In the genomic region with DNA sequence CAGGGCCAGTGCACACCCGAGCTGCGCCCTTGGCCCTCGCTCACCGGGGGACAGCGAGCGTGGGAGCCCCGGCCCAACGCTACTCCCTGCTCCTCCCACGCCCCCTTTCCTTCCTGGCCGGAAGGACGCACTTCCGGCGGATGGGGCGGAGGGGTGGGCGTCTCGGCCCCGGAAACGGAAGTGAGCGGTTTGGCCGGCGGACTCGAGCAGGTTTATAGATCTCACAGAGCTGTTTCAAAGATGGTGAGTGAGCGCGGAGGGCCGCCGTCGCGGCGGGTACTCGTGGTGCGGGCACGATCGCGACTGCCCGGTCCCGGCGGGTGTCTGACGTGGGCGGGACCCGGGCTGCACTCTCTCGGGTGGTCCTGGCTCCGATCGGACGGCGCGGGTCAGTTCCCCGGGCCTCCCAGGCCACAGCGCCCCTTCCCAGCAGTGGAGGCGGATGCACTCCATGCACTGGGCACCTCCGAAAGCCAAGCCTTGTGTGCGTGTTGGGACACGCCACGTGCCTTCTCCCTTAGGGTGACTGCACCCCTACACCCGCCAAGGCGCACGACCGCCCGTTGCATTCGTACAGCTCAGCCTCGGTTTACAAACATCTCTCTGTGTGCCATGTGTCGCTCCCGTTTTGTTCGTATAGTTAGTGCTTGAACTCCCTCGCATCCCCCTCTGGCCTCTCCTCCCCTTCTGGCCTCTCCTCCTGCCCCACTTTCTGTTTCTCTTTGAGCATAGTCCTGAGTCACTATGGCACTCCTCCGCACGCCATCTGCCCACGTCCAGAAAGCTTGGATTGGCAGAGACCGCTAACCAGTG, we compare ENCODE assay signal across 8 mouse cellular contexts. TPM values are rescaled to one million over a fixed set of nuclear protein-coding genes. Genes with fewer than 3 reads are reported as not detected.
DNase-seq lines count a peak whose midpoint lies in the region; ATAC-seq and TF ChIP-seq lines count a peak whose summit lies in the region.

A gene (plus strand): TSS at position 13 of the 813 bp plus-strand sequence.

- peak within 1 kb of the TSS; percentile 87 for H3ac ChIP-seq in C2C12 (ENCODE audit: control insufficient read depth, insufficient read length, low read depth)

- peak within 1 kb of the TSS; percentile 96 for H3K4me3 ChIP-seq in C2C12 (ENCODE audit: insufficient read depth, poor library complexity, severe bottlenecking)
- peak within 1 kb of the TSS; percentile 90 for H3K4me3 ChIP-seq in erythroblast, embryonic 14.5 days (replicated peaks)
- H3K4me3 ChIP-seq in heart, embryonic 12.5 days, result peak within 1 kb of the TSS; percentile 82
- H3K4me3 ChIP-seq in kidney, postnatal 0 days (replicated peaks; ENCODE audit: low read depth, low read length), result peak within 1 kb of the TSS; percentile 80
- peak within 1 kb of the TSS; percentile 80 for H3K4me3 ChIP-seq in liver, embryonic 11.5 days (ENCODE audit: low read depth, low read length)
- H3K4me3 ChIP-seq in stomach, embryonic 14.5 days (ENCODE audit: low read depth, low read length), result peak within 1 kb of the TSS; percentile 84

- peak within 1 kb of the TSS; percentile 88 for H3K9ac ChIP-seq in heart, embryonic 12.5 days
- peak within 1 kb of the TSS; percentile 80 for H3K9ac ChIP-seq in kidney, postnatal 0 days (ENCODE audit: low read depth, low read length)
- peak within 1 kb of the TSS; percentile 90 for H3K9ac ChIP-seq in liver, embryonic 11.5 days (ENCODE audit: low read depth, low read length)
- peak within 1 kb of the TSS; percentile 95 for H3K9ac ChIP-seq in stomach, embryonic 14.5 days (replicated peaks; ENCODE audit: low read depth, low read length)

- TF ChIP-seq CTCF in C2C12 (IDR thresholded peaks at IDR 0.05; ENCODE audit: control insufficient read depth, insufficient read depth, insufficient read length), result no peak
- TF ChIP-seq CTCF in brain, embryonic 14.5 days (IDR thresholded peaks at IDR 0.05; ENCODE audit: borderline replicate concordance, extremely low read depth, insufficient read depth, insufficient read length), result peak; percentile 2; the same call in 1 of the 2 replicates
- TF ChIP-seq CTCF in kidney, postnatal 0 days (IDR thresholded peaks at IDR 0.05; ENCODE audit: low read depth), result peak; percentile 8; the same call in 1 of the 2 replicates

- WGBS in heart, embryonic 12.5 days, result under 1% methylated on average over 68 of the region's 68 CpGs
- under 1% methylated on average over 66 of the region's 68 CpGs for WGBS in kidney, postnatal 0 days
- under 1% methylated on average over 68 of the region's 68 CpGs for WGBS in liver, embryonic 11.5 days
- under 1% methylated on average over 68 of the region's 68 CpGs for WGBS in stomach, embryonic 14.5 days

- ATAC-seq in heart, embryonic 12.5 days (ENCODE audit: insufficient number of reproducible peaks, low FRiP score), result peak; percentile 90
- peak; percentile 93 for ATAC-seq in kidney, postnatal 0 days (replicated peaks; ENCODE audit: low FRiP score, low read depth)
- peak; percentile 92 for ATAC-seq in liver, embryonic 11.5 days (replicated peaks; ENCODE audit: low FRiP score)
- peak; percentile 88 for ATAC-seq in stomach, embryonic 14.5 days (ENCODE audit: insufficient number of reproducible peaks, insufficient read depth, low FRiP score, low read depth)

- peaks cover 45% of the 10 kb centered on the region for H3K79me2 ChIP-seq in C2C12 (ENCODE audit: control insufficient read depth, insufficient read depth)

- peak; percentile 97 for DNase-seq in brain, embryonic 14.5 days (ENCODE audit: low read depth)
- DNase-seq in kidney, postnatal 0 days (ENCODE audit: low spot score), result peak; percentile 97
- DNase-seq in liver, embryonic 11.5 days (ENCODE audit: low spot score), result peak; percentile 94
- DNase-seq in naive thymus-derived CD4-positive, alpha-beta T cell, adult 2 months (ENCODE audit: low read depth), result peak; percentile 86

- H3K27ac ChIP-seq in heart, embryonic 12.5 days (ENCODE audit: poor library complexity, severe bottlenecking), result peak within 1 kb of the TSS; percentile 69
- peak within 1 kb of the TSS; percentile 89 for H3K27ac ChIP-seq in kidney, postnatal 0 days
- H3K27ac ChIP-seq in liver, embryonic 11.5 days (ENCODE audit: low read depth, low read length), result peak within 1 kb of the TSS; percentile 77
- H3K27ac ChIP-seq in stomach, embryonic 14.5 days (ENCODE audit: low read length), result peak within 1 kb of the TSS; percentile 72

- H3K4me1 ChIP-seq in erythroblast, embryonic 14.5 days (ENCODE audit: control insufficient read depth), result peaks cover 33% of the 10 kb centered on the region
- H3K4me1 ChIP-seq in heart, embryonic 12.5 days (replicated peaks), result peaks cover 13% of the 10 kb centered on the region
- peaks cover 6% of the 10 kb centered on the region; the same call in 1 of the 2 replicates for H3K4me1 ChIP-seq in kidney, postnatal 0 days (replicated peaks; ENCODE audit: insufficient read depth, low read length)
- H3K4me1 ChIP-seq in liver, embryonic 11.5 days (replicated peaks; ENCODE audit: control insufficient read depth, insufficient read depth, low read length), result peaks cover 7% of the 10 kb centered on the region; the same call in 1 of the 2 replicates
- H3K4me1 ChIP-seq in stomach, embryonic 14.5 days (ENCODE audit: control insufficient read depth, insufficient read depth, low read length), result peaks cover 7% of the 10 kb centered on the region; the same call in 1 of the 2 replicates

- peak; percentile 93 for TF ChIP-seq POLR2A in brain, embryonic 14.5 days (IDR thresholded peaks at IDR 0.05; ENCODE audit: borderline replicate concordance, extremely low read depth, insufficient read depth, insufficient read length, poor library complexity, severe bottlenecking)

- H3K79me3 ChIP-seq in C2C12 (ENCODE audit: low read depth), result peaks cover 35% of the 10 kb centered on the region

- H3K9me3 ChIP-seq in erythroblast, embryonic 14.5 days (ENCODE audit: control insufficient read depth, low read length), result no peaks in the 10 kb centered on the region
- H3K9me3 ChIP-seq in heart, embryonic 12.5 days (replicated peaks), result no peaks in the 10 kb centered on the region
- no peaks in the 10 kb centered on the region for H3K9me3 ChIP-seq in kidney, postnatal 0 days (replicated peaks; ENCODE audit: low read length)
- no peaks in the 10 kb centered on the region for H3K9me3 ChIP-seq in liver, embryonic 11.5 days (ENCODE audit: control insufficient read depth, low read length)
- no peaks in the 10 kb centered on the region for H3K9me3 ChIP-seq in stomach, embryonic 14.5 days (ENCODE audit: control insufficient read depth, low read depth, low read length)

- H3K27me3 ChIP-seq in C2C12 (ENCODE audit: control insufficient read depth, insufficient read depth, insufficient read length), result no peaks in the 10 kb centered on the region
- H3K27me3 ChIP-seq in erythroblast, embryonic 14.5 days (ENCODE audit: control insufficient read depth), result no peaks in the 10 kb centered on the region
- no peaks in the 10 kb centered on the region for H3K27me3 ChIP-seq in heart, embryonic 12.5 days (replicated peaks)
- no peaks in the 10 kb centered on the region for H3K27me3 ChIP-seq in kidney, postnatal 0 days (ENCODE audit: insufficient read depth, low read length)
- H3K27me3 ChIP-seq in liver, embryonic 11.5 days (replicated peaks; ENCODE audit: control insufficient read depth, insufficient read depth, low read length), result no peaks in the 10 kb centered on the region
- no peaks in the 10 kb centered on the region for H3K27me3 ChIP-seq in stomach, embryonic 14.5 days (ENCODE audit: control insufficient read depth, insufficient read depth, low read length)

- H3K36me3 ChIP-seq in C2C12 (ENCODE audit: control insufficient read depth, insufficient read depth), result peaks cover 32% of the 10 kb centered on the region
- peaks cover 36% of the 10 kb centered on the region for H3K36me3 ChIP-seq in erythroblast, embryonic 14.5 days (ENCODE audit: control insufficient read depth)
- H3K36me3 ChIP-seq in heart, embryonic 12.5 days, result peaks cover 34% of the 10 kb centered on the region
- H3K36me3 ChIP-seq in kidney, postnatal 0 days (ENCODE audit: insufficient read depth, low read length), result peaks cover 25% of the 10 kb centered on the region; the same call in 1 of the 2 replicates
- peaks cover 22% of the 10 kb centered on the region for H3K36me3 ChIP-seq in liver, embryonic 11.5 days (ENCODE audit: control insufficient read depth, insufficient read depth, low read length)
- peaks cover 20% of the 10 kb centered on the region; the same call in 1 of the 2 replicates for H3K36me3 ChIP-seq in stomach, embryonic 14.5 days (ENCODE audit: control insufficient read depth, insufficient read depth, low read length)

- peak within 1 kb of the TSS; percentile 92 for H3K4me2 ChIP-seq in heart, embryonic 12.5 days
- H3K4me2 ChIP-seq in kidney, postnatal 0 days (ENCODE audit: low read length), result peak within 1 kb of the TSS; percentile 73
- H3K4me2 ChIP-seq in liver, embryonic 11.5 days, result peak within 1 kb of the TSS; percentile 72
- H3K4me2 ChIP-seq in stomach, embryonic 14.5 days (replicated peaks; ENCODE audit: low read depth, low read length), result peak within 1 kb of the TSS; percentile 79

TF ChIP-seq in C2C12, 6 proteins besides CTCF, POLR2A, EP300 and RAD21:
- peak; percentile 59 for TF ChIP-seq MAX (IDR thresholded peaks at IDR 0.05)
- no peak for TF ChIP-seq FOSL1 (IDR thresholded peaks at IDR 0.05; ENCODE audit: insufficient read depth, low read length, poor library complexity, severe bottlenecking)

RNA-seq across cellular contexts. Expression of the gene that starts here (rescaled TPM):
- polyA plus RNA-seq in C2C12 (2012; fragmentation: generic; extraction: Trizol), result 292 TPM
- polyA plus RNA-seq in brain, embryonic 14.5 days (2012; rRNA removed), result 227 and 275 TPM in 2 replicates
- polyA plus RNA-seq in erythroblast, embryonic 14.5 days (2012), result 1.0 and 1.3 TPM in 2 replicates
- 348 and 392 TPM in 2 replicates for polyA plus RNA-seq in heart, embryonic 12.5 days (2016; fragmentation: Nextera tagmentation; extraction: Ambion mirVana)
- 521 and 525 TPM in 2 replicates for polyA plus RNA-seq in kidney, postnatal 0 days (2015; fragmentation: Nextera tagmentation; extraction: Ambion mirVana)
- polyA plus RNA-seq in liver, embryonic 11.5 days (2014; fragmentation: Nextera tagmentation; extraction: Ambion mirVana), result 430 and 458 TPM in 2 replicates
- 445 and 460 TPM in 2 replicates for polyA plus RNA-seq in stomach, embryonic 14.5 days (2014; fragmentation: Nextera tagmentation; extraction: Ambion mirVana)

Comparison
In these comparisons a context has a peak if more than half of its experiments do, and no peak if none do; other contexts are left out.
1. Peak in every context shown above with its lines: DNase-seq, ATAC-seq, H3K4me3 ChIP-seq and H3K27ac ChIP-seq.
2. RNA of the gene that starts here (polyA plus RNA-seq): 521 to 525 TPM in kidney, postnatal 0 days, 430 to 458 TPM in liver, embryonic 11.5 days, 445 to 460 TPM in stomach, embryonic 14.5 days, 348 to 392 TPM in heart, embryonic 12.5 days, 292 TPM in C2C12 (single experiment) and 227 to 275 TPM in brain, embryonic 14.5 days; 1.0 to 1.3 TPM in erythroblast, embryonic 14.5 days; every median in the first group is over 10 times any median in the second.